Mouse (Mus musculus): ENCODE results near the gene Tecr.
"Not testable (repeated sequence)": the region's sequence is repeated elsewhere in the genome, so short reads cannot be mapped to it uniquely, and the experiment has no call there.

Gene Tecr

DNA sequence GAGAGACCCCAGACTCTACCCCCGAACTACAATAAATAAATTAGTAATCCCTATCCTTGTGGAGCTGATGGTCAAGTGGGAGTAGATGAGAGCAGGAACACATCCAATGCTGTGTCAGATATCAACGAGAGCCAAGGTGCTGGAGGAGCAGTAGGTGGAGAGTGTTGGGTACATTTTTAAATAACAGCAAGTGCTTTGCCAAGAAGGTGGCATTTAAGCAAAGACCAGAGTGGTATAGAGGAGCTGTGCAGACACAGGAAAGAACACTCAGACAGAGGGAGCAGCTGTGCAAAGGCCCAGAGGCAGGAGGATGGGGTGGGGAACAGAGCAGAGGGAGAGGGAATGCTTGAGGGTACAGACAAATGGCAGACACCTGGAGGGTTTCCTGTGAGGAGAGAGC, 9.3 kb upstream of the Tecr start:
- no peak for DNase-seq

DNA sequence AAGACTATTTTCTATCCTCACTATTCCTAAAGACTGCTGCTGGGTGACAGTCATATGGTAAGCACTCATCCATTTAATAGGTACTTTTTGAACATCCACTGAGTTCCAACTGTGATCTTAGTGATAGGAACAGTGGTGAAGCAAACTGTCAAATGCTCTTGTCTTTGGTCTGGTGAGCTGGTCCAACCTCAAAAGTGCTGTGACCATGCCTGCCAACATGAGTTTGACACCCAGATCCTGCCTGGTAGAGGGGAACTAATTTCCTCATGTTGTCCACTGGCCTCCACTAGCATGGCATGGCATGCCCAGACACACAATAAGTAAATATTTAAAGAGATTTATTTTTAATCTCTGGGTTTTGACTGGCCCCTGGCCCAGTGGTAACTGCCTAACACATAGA, 8.9 kb upstream of the Tecr start:
- DNase-seq: no peak

DNA sequence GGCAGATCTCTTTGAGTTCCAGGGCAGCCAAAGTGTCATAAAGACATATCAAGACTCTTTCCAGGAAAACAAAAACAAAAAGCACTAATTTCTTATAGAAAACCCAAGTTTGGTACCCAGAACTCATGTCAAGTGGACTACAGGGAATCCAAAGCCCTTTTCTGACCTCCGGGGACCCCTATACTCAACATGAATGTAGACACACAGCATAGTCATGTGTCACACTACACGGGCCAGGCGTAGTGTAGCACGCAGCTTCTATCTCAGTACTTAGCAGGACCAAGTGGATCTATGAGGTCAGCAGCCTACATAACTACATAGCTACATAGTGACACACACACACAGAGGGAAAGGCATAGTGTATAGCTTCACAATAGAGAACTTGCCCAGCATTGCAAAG, 5.9 kb upstream of the Tecr start:
- no peak for DNase-seq

DNA sequence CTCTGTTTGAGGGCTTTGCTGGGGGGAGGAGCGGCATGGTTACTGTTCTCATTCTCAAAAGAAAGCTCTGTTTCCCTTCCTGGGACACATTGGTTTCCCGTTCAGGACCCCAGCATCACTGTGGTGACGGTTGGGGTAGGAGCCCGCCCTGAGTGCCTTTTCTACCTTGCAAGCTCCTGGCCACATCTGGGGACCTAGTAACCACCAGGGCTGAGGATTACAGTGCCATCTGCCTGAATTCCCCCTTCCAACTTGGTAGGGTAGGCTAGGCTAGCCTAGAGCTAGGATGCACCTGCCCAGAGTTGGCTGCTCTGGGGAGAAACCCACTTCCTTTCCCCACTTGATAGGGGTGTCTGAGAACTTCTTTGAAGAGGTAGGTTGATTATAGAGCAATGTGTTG, 4.2 kb upstream of the Tecr start:
- DNase-seq: peak; percentile 82

DNA sequence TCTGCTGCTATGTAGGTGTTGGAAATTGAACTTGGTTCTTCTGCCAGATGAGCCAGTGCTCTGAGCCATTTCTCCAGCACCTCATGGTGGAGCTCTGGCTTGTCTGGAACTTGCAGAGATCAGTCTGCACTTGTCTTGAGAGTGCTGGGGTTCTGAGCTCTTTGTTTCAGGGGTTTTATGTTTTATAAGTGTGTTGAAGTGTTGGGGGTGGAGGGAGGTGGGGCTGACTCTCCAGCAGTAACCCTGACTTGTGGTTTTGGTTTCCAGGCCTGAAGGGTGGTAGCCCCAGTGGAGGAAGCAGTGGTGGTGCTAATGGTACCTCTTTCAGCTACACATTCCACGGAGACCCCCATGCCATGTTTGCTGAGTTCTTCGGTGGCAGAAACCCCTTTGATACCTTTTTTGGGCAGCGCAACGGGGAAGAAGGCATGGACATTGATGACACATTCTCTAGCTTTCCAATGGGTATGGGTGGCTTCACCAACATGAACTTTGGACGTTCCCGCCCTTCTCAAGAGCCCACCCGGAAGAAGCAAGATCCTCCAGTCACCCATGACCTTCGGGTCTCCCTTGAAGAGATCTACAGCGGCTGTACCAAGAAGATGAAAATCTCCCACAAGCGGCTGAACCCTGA, 1.9 kb upstream of the Tecr start:
- peak; percentile 36 for DNase-seq

DNA sequence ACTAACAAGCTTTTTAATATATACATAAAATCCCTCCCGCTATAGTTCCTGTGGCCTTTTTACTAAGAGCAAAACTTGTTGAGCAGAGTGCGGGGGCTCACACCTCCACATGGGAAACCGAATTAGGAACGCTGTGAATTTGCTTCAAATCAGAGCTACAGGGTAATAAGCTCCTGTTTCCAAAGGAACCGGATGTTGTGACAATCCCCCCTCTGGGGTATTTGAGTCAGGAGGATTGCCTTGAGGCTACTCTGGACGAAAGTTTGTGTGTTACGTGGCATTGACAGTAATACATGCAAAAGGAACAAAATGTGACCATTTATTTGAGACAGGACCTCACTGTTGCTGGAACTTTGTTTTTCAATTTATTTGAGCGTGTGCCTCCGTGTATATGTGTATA, 1.3 kb upstream of the Tecr start:
- peak; percentile 29 for DNase-seq

DNA sequence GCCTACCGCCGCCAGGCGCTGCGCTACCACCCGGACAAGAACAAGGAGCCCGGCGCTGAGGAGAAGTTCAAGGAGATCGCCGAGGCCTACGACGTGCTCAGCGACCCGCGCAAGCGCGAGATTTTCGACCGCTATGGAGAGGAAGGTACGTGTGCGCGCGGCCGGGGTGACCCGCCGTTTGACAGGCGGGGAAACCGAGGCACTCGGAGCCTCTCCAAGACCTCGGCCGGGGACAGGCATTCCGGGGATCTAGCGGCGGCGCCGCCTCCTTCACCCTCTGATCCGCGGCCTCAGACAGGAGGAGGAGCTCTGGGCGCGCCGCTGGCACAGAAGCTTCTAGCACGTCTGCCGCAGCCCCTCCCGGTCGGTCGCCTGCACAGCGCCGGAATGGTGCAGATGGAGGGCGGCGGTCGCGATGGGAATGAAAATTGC, 643 bp upstream of the Tecr start:
- DNase-seq: peak; percentile 89

DNA sequence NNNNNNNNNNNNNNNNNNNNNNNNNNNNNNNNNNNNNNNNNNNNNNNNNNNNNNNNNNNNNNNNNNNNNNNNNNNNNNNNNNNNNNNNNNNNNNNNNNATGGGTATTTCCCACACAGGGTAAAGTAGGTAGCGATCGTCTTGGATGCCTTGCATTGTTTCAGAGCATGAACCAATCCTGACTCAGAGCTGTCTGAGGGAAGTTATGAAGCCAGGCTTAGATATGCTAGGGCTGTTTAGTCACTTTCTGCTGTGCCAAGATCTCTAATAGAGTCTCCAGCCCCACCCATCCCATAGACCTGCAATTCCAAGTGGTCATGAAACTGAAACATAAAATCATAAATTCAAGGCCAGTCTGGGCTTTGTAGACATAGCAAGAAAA, 5.1 kb downstream of the Tecr start:
- DNase-seq: no peak

DNA sequence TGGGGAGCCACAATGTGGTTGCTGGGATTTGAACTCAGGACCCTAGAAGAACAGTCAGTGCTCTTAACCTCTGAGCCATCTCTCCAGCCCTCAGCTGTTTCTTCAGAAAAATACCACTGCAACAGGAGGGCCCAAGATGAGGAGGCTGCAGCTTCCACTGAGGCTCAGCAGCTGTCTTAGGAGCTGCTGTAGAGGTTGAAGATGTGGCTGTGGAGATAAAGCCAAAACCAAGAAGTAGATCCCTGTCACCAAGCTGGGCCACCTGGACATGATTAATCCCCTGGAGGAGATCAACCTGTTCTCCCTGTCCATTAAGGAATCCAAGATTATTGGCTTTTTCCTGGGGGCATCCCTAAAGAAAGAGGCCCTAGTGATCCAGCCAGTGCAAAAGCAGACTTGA, 8.0 kb downstream of the Tecr start:
- no peak for DNase-seq

DNA sequence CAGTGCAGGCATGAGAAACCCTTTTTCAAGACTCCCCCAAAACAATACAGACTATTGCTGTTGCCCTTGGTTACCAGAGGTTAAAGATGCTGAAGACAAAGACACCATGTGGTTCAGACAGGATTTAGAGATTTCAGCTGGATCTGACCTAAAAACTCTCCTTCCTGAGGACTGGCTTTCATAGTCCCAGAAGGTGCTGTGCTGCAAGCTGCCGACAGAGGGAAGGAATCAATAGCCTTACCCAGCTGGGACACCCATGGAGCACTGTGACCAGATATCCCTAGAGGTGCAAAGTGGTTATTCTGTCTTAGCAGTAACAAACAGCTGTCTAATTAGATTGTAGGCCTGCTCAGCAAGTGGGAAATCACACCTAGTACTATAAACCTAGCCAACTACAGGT, 9.6 kb downstream of the Tecr start:
- DNase-seq: no peak

DNA sequence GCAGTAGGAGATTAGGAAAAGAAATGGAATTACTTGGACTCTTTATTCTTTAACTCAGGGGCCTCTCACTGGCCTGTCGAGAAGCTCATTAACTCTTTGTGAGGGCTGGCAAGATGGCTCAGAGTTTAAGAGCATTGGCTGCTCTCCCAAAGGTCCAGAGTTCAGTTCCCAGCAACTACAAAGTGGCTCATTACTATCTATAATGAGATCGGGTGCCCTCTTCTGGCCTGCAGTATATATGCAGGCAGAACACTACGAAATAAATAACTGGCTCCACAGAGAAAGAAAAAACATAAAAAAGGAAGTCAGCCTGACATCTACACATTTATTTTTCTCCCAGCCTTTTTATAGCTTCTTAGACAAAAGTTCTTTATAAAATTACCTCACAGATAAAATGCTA, 11.4 kb downstream of the Tecr start:
- peak; percentile 61 for DNase-seq

DNA sequence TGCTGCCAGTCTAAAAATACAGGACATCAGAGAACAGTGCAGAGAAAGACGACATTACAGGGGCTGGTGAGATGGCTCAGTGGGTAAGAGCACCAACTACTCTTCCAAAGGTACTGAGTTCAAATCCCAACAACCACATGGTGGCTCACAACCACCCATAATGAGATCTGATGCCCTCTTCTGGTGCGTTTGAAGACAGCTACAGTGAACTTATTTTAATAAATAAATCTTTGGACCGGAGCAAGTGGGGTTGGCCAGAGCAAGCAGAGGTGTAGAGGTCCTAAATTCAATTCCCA, 12.8 kb downstream of the Tecr start:
- DNase-seq: not testable (repeated sequence)

DNA sequence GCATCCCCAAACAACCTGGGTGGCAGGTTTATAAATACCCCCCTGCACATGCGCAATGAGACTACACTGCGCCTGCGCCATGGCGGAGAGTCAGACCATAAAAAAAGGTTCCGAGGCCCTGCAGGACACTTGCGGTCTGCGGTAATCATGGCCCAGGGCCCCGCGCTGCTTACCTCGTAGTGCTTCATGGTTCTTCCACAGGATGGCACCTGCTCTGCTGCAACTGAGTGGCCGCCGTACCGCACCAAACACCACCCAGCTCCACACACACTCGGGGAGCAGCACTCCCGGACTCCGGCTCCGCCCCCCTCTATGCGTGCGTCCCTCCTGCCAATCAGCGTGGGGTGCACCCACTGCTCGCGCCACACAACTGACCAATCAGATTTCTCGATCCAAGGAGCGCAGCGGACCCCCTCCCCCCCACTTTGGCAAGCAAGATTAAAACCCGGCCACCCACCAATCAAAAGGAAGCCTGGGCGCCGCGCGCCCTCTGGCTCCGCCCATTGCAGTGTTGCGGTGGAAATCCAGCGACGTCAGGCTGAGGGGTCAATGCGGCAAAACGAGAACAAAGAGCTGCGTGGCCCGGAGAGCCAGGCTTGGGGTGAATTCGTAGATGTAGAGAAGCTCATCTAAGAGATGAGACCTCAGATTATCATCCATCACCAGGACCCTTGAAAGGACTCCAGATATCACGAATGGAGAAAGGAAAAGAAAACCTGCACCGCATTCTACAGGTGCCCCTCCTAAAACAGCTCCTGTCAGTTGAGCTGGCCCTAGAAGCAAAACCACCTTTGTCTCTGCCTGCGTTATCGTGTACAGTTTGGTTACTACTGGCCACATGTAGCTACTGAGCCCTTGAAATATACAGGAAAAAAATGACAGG, 13.4 kb downstream of the Tecr start:
- DNase-seq: peak; percentile 97

DNA sequence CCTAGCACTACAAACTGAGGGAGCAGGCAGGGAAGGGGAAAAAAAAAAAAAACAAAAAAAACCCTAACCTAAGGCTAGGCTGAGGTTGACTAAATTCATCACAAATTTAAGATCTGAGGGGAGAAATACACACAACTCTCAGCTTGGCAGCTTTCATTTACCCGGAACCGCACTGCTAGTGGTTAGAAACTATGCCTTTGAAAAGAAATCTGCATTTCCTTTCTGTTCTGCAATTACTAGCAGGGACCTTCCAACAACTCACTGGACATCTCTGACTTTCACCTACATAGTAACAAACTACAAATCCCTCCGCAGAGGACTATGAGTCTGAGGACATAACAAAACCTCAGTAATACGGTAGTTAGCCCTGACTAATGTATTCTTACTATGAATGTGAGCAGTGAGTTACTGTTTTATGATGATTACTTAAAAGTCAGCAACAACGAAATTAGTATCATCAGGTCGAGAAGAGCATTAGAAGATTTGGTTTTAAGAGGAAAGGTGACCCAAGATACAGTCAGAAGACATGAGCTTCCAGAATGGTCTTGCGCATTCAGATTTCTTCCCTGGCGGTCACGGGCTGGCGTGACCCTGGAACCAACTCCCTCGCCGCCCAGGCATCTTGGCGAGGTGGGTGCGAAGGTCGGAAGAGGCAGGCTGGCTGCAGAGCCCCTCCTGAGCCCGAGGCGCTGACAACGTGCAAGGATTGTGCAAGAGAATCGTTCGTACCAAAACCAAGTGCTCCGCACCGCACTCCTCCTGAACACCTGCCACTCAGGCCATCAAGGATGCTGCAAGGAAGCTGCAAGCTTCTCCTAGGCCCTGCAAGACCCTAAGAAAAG, 14.2 kb downstream of the Tecr start:
- DNase-seq: no peak

DNA sequence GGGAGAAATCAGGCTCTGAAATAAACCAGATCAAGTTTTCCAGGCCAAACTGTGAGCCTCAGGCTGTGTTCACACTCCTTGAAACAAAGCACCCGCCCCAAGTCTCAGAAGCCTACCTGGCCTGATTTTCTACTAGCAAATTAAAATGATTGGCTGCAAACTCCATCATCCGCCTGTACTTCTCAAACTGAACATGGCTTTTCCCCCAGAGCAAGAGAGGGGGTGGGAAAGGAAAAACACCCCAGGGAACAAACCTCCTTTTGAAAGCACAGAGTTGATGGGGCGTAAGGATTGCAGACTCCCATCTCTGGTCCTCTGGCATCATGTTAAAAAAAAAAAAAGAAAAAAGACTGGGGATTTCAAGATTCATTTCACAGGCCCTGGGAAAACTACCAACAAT, 15.1 kb downstream of the Tecr start:
- DNase-seq: no peak

DNA sequence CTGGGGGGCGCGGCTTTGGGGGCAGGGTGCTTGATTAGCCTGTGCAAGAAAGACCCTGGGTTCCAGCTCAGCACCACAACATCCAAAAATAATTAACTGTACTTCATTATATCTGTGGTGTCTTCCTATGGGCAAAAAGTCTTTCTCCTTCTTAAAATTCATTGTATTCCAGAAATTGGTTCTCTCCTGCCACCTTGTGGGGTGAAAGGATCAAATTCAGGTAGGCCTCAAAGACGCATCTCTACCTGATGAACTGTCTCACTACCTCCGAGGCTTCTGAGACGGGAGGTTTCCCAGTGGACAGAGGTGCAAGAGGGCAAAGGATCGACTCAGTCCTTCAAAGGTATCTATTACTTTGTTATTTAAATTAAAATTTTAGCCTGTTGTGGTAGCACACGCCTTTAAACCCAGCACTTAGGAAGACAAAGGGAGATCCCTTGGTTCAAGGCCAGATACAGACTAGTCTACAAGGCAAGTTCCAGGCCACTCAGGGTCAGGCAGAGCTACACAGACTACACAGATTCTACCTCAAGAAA, 17.2 kb downstream of the Tecr start:
- peak; percentile 26 for DNase-seq

DNA sequence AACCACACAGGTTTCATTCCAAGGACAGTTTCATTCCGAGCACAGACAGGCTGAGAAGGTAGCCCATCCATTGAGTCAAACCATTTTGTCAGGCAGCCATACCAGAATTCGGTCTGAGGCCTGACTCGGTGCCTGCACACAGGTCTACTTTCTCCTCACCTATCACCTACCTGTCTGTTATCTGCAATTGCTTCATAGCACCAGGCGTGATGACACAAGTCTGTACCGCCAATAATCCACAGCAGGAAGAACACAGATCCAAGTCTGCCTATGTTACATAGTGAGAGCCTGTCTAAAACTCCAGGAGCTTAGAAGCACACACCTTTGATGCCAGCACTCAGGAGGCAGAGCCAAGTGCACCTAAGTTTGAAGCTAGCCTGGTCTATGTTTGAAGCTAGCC, 18.9 kb downstream of the Tecr start:
- DNase-seq: no peak

DNA sequence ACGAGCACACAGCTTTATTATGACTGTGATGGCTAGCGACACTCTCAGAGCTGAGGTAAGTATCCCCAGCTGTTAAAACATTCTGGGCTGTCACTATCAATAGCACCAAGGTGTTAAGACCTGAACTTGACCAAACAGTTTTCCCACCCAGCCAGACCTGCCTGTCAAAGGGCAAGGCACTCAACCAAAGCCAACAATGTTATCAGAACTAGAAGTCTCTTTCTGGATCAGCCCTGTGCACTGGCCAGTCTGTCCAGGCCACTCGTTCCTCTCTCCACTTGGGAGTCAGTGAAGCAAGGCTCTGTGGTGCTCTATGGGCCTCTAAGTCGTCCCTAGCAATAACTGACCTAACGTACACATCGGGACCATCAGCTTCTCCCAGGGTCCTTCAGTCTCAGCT, 20.1 kb downstream of the Tecr start:
- DNase-seq: no peak

DNA sequence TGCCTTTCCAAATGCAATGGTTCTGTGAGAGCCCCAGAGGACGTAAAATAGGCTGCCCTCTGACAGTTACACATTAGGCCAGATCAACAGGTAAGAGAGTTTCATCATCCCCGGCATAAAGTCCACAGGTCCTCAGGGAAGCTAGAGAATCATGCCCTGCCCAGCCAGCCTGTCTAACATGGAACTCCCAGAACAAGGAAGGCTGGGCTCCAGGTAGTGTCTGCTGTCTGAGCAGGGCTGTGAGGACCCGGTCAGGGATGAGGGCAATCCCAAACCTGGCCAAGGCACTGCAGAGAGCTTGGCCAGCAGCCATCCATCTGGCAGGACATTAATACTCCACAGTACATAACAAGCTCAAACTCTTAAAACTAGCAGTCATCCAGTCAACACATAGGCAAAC, 22.4 kb downstream of the Tecr start:
- DNase-seq: no peak

DNA sequence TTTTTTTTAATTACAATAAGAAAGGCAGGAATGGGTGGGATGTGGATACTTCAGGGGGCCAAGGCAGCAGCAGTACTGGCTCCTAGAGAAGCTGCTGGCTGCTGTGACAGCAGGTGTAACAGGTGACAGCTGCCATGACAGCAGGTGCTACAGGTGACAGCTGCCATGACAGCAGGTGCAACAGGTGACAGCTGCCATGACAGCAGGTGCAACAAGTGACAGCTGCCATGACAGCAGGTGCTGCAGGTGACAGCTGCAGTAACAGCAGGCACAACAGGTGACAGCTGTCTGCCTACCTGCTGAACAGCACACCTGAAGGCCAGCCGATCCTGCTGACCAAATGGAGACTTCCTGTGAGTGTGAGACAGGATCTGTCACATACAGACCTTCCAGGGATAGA, 23.0 kb downstream of the Tecr start:
- no peak for DNase-seq

DNA sequence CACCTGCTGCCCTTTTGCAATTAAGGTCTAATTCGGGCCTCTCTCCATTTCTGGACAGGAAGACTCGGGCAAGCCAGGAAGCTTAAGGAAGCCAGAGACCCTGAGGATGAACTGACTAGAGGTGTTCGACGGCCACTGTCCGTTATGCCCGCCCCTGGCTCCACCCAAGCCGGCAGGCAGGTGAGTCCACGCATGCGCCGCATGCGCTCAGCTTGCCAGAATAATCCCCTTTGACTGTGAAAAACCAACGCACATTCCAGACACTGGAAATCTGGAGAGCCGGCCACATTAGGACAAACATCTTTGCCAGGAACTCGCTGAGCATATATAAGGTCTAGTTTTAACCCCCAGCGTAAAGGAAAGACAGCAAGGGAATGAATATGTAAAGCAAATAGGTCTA, 24.5 kb downstream of the Tecr start:
- no peak for DNase-seq

DNA sequence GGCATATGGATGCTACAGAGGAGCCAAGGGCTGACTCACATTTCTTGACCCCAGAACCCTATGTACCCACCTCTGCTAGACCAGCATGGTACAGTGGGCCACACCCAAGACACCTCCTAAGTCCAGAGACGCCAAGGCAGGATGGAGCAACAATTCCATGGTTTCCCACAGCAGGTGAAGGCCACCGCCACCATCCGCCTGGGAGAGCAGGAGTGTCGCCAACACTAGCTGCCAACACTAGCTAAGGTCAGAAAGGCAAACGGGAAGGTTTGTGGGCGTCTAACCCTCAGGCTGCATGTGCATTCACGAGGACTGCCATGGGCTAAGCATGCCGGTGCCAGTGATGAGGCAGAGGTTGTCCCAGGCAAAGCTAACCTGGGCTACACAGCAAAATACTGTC, 25.5 kb downstream of the Tecr start:
- no peak for DNase-seq

DNA sequence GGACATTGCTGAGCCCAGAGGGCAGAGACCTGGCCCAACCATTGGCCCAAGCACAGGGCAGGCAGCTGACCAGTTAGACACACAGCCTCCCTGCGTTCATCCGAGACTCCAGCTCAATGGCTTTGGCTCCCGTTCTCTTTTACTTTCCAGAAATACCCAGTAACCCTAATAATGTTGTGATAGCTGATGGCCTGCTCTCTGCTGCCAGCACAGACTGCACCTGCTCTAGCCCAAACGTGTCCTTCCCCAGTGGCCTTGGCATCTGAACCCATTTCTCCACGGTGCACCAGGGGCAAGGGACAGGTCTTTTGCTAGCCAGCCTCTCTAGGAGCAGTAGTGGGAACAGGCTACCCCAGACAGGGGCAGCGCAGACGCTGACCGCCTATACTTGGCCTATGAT, 26.9 kb downstream of the Tecr start:
- DNase-seq: no peak

DNA sequence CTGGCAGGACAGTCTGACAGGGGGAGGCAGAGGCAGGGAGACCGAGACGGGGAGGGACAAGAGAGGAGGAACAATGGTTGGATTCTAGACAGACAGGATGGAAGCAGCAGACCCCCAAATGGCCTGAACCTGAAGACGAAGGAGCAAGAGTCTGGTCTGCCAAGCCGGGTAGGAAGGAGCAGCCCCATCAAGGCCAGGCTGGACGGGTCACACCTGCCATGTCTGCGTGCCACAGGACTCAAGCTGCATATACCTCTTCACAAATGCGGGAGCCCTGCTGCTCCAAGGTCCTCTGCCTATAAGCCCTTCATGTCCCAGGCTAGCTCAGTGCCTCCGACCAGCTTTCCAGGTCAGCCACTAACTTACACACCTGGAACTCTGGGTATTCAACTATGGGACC, 28.1 kb downstream of the Tecr start:
- DNase-seq: peak; percentile 1
